Mouse (Mus musculus): Measurements from ENCODE around the gene Tpi1. TPM values are rescaled to one million over a fixed set of nuclear protein-coding genes. Genes with fewer than 3 reads are reported as not detected.

Gene Tpi1
- total RNA-seq, 4 experiments from 2014 or later = 448 to 531 (median 475) TPM

- DNase-seq = no peak
Measured at GRCm38 (mm10) chr6:124770511-124770910, 43.6 kb downstream of the Tpi1 start.

- no peak for DNase-seq
Measured at GRCm38 (mm10) chr6:124770013-124770412, 44.1 kb downstream of the Tpi1 start.

- DNase-seq = no peak
Measured at GRCm38 (mm10) chr6:124769101-124769765, 44.9 kb downstream of the Tpi1 start, which contains the start of gene Eno2. Gene Eno2, minus strand, starts transcription at chr6:124769673.

GRCm38 (mm10) chr6:124768704-124769044, 45.4 kb downstream of the Tpi1 start:
- no peak for DNase-seq

GRCm38 (mm10) chr6:124767920-124768703, 46.0 kb downstream of the Tpi1 start:
- no peak for DNase-seq

GRCm38 (mm10) chr6:124767536-124767919, 46.6 kb downstream of the Tpi1 start:
- DNase-seq = no peak

- no peak for DNase-seq
Measured at GRCm38 (mm10) chr6:124765951-124766350, 48.1 kb downstream of the Tpi1 start.

Other genes starting within 250 kb of the Tpi1 start
- gene C1rb, start 244.0 kb downstream of the Tpi1 start, total RNA-seq (2022) = 10 to 100 TPM in 2 of 4 experiments, 1 to 10 TPM in 2; 5.9 to 19.1 (median 12.4) TPM
- gene C1s2, start 178.2 kb downstream of the Tpi1 start, total RNA-seq (2022) = 1 to 10 TPM; 1.8 to 4.1 (median 3.0) TPM
- gene Lpcat3, start 151.3 kb downstream of the Tpi1 start, total RNA-seq (2022) = 100 to 1,000 TPM in 1 of 4 experiments, 10 to 100 TPM in 3; 75.1 to 111 (median 90.7) TPM
- 10 to 100 TPM; 81.9 to 100.0 (median 86.2) TPM for gene Emg1, start 102.1 kb downstream of the Tpi1 start, total RNA-seq (2022)
- 100 to 1,000 TPM; 255 to 303 (median 272) TPM for gene Phb2, start 102.0 kb downstream of the Tpi1 start, total RNA-seq (2022)
- 10 to 100 TPM; 14.1 to 21.6 (median 15.0) TPM for gene Ptpn6, start 75.6 kb downstream of the Tpi1 start, total RNA-seq (2022)
- gene Grcc10, start 72.9 kb downstream of the Tpi1 start, total RNA-seq (2022) = 100 to 1,000 TPM; 348 to 417 (median 368) TPM
- not detected for gene Gm45234, start 58.3 kb downstream of the Tpi1 start, total RNA-seq (2022)
- 100 to 1,000 TPM in 2 of 4 experiments, 10 to 100 TPM in 2; 68.7 to 111 (median 97.1) TPM for gene Atn1, start 57.8 kb downstream of the Tpi1 start, total RNA-seq (2022)
- 10 to 100 TPM; 23.0 to 74.2 (median 42.8) TPM for gene Eno2, start 44.6 kb downstream of the Tpi1 start, total RNA-seq (2022)
- gene Lrrc23, start 34.6 kb downstream of the Tpi1 start, total RNA-seq (2022) = 1 to 10 TPM in 2 of 4 experiments, under 1 TPM in 2; 0.52 to 3.6 (median 1.0) TPM
- 10 to 100 TPM; 27.0 to 37.4 (median 33.6) TPM for gene Spsb2, start 5.6 kb downstream of the Tpi1 start, total RNA-seq (2022)
- gene Usp5, start 15.2 kb upstream of the Tpi1 start, total RNA-seq (2022) = 100 to 1,000 TPM; 134 to 158 (median 154) TPM
- gene Cdca3, start 15.3 kb upstream of the Tpi1 start, total RNA-seq (2022) = 1 to 10 TPM; 1.9 to 4.4 (median 2.7) TPM
- gene Gnb3, start 26.0 kb upstream of the Tpi1 start, total RNA-seq (2022) = 10 to 100 TPM in 3 of 4 experiments, 1 to 10 TPM in 1; 8.9 to 18.5 (median 14.5) TPM
- gene P3h3, start 43.5 kb upstream of the Tpi1 start, total RNA-seq (2022) = 10 to 100 TPM; 26.2 to 43.9 (median 35.3) TPM
- gene Gpr162, start 49.7 kb upstream of the Tpi1 start, total RNA-seq (2022) = 1 to 10 TPM in 3 of 4 experiments, under 1 TPM in 1; 0.32 to 2.2 (median 1.6) TPM
- gene Cd4, start 73.9 kb upstream of the Tpi1 start, total RNA-seq (2022) = under 1 TPM; 0.40 to 0.83 (median 0.46) TPM
- gene Lag3, start 97.4 kb upstream of the Tpi1 start, total RNA-seq (2022) = 1 to 10 TPM; 1.1 to 2.7 (median 1.2) TPM
- 100 to 1,000 TPM; 741 to 843 (median 768) TPM for gene Ptms, start 105.8 kb upstream of the Tpi1 start, total RNA-seq (2022)
- 100 to 1,000 TPM; 277 to 296 (median 287) TPM for gene Mlf2, start 117.1 kb upstream of the Tpi1 start, total RNA-seq (2022)
- gene Cops7a, start 151.2 kb upstream of the Tpi1 start, total RNA-seq (2022) = 100 to 1,000 TPM; 130 to 160 (median 147) TPM
- 1 to 10 TPM in 3 of 4 experiments, under 1 TPM in 1; 0.81 to 3.8 (median 1.9) TPM for gene Pianp, start 182.4 kb upstream of the Tpi1 start, total RNA-seq (2022)
- gene Zfp384, start 194.8 kb upstream of the Tpi1 start, total RNA-seq (2022) = 10 to 100 TPM; 46.9 to 87.0 (median 56.5) TPM
- gene Ing4, start 225.5 kb upstream of the Tpi1 start, total RNA-seq (2022) = 10 to 100 TPM; 62.7 to 74.3 (median 72.6) TPM
- 10 to 100 TPM in 1 of 4 experiments, 1 to 10 TPM in 3; 6.9 to 12.1 (median 9.1) TPM for gene Acrbp, start 235.4 kb upstream of the Tpi1 start, total RNA-seq (2022)